Mouse (Mus musculus): ENCODE data around the gene Cbr2. TPM values are rescaled to one million over a fixed set of nuclear protein-coding genes. Genes with fewer than 3 reads are reported as not detected.

The Cbr2 gene
- polyA plus RNA-seq, 1 experiment from 2014 or later: 1.00 TPM

Other genes with a start within 250 kb of the Cbr2 start
- 137 and 152 TPM in 2 replicates for gene Mrpl12, start 247.5 kb downstream of the Cbr2 start, polyA plus RNA-seq (2014; fragmentation: Nextera tagmentation; extraction: Ambion mirVana)
- 30.0 and 38.7 TPM in 2 replicates for gene Slc25a10, start 240.3 kb downstream of the Cbr2 start, polyA plus RNA-seq (2014; fragmentation: Nextera tagmentation; extraction: Ambion mirVana)
- 0.11 TPM in 1 of 2 replicates, not detected in the other for gene Gcgr, start 201.4 kb downstream of the Cbr2 start, polyA plus RNA-seq (2014; fragmentation: Nextera tagmentation; extraction: Ambion mirVana)
- gene Mcrip1, start 182.4 kb downstream of the Cbr2 start, polyA plus RNA-seq (2014; fragmentation: Nextera tagmentation; extraction: Ambion mirVana): 232 and 237 TPM in 2 replicates
- not detected in 2 replicates for gene Ppp1r27, start 181.0 kb downstream of the Cbr2 start, polyA plus RNA-seq (2014; fragmentation: Nextera tagmentation; extraction: Ambion mirVana)
- gene P4hb, start 158.9 kb downstream of the Cbr2 start, polyA plus RNA-seq (2014; fragmentation: Nextera tagmentation; extraction: Ambion mirVana): 492 and 493 TPM in 2 replicates
- gene Arhgdia, start 150.5 kb downstream of the Cbr2 start, polyA plus RNA-seq (2014; fragmentation: Nextera tagmentation; extraction: Ambion mirVana): 521 and 583 TPM in 2 replicates
- 820 and 827 TPM in 2 replicates for gene Alyref, start 133.7 kb downstream of the Cbr2 start, polyA plus RNA-seq (2014; fragmentation: Nextera tagmentation; extraction: Ambion mirVana)
- 178 and 204 TPM in 2 replicates for gene Anapc11, start 133.7 kb downstream of the Cbr2 start, polyA plus RNA-seq (2014; fragmentation: Nextera tagmentation; extraction: Ambion mirVana)
- 0.38 TPM in 1 of 2 replicates, not detected in the other for gene Npb, start 123.6 kb downstream of the Cbr2 start, polyA plus RNA-seq (2014; fragmentation: Nextera tagmentation; extraction: Ambion mirVana)
- gene Pcyt2, start 114.2 kb downstream of the Cbr2 start, polyA plus RNA-seq (2014; fragmentation: Nextera tagmentation; extraction: Ambion mirVana): 89.4 and 101 TPM in 2 replicates
- 29.5 and 33.2 TPM in 2 replicates for gene Sirt7, start 106.9 kb downstream of the Cbr2 start, polyA plus RNA-seq (2014; fragmentation: Nextera tagmentation; extraction: Ambion mirVana)
- 18.0 and 19.7 TPM in 2 replicates for gene Mafg, start 98.5 kb downstream of the Cbr2 start, polyA plus RNA-seq (2014; fragmentation: Nextera tagmentation; extraction: Ambion mirVana)
- 32.4 and 32.8 TPM in 2 replicates for gene Pycr1, start 88.3 kb downstream of the Cbr2 start, polyA plus RNA-seq (2014; fragmentation: Nextera tagmentation; extraction: Ambion mirVana)
- gene Myadml2, start 84.0 kb downstream of the Cbr2 start, polyA plus RNA-seq (2014; fragmentation: Nextera tagmentation; extraction: Ambion mirVana): 0.36 and 0.57 TPM in 2 replicates
- gene Notum, start 70.9 kb downstream of the Cbr2 start, polyA plus RNA-seq (2014; fragmentation: Nextera tagmentation; extraction: Ambion mirVana): 0.90 and 1.4 TPM in 2 replicates
- 101 and 113 TPM in 2 replicates for gene Aspscr1, start 59.1 kb downstream of the Cbr2 start, polyA plus RNA-seq (2014; fragmentation: Nextera tagmentation; extraction: Ambion mirVana)
- 119 and 131 TPM in 2 replicates for gene Cenpx, start 18.4 kb downstream of the Cbr2 start, polyA plus RNA-seq (2014; fragmentation: Nextera tagmentation; extraction: Ambion mirVana)
- 30.9 TPM in 2 replicates for gene Lrrc45, start 18.2 kb downstream of the Cbr2 start, polyA plus RNA-seq (2014; fragmentation: Nextera tagmentation; extraction: Ambion mirVana)
- gene Rac3, start 10.6 kb downstream of the Cbr2 start, polyA plus RNA-seq (2014; fragmentation: Nextera tagmentation; extraction: Ambion mirVana): 9.9 and 12.3 TPM in 2 replicates
- gene Dcxr, start 4.8 kb downstream of the Cbr2 start, polyA plus RNA-seq (2014; fragmentation: Nextera tagmentation; extraction: Ambion mirVana): 10.6 and 12.4 TPM in 2 replicates
- 8.2 and 9.1 TPM in 2 replicates for gene Hmga1b, start 30.7 kb upstream of the Cbr2 start, polyA plus RNA-seq (2014; fragmentation: Nextera tagmentation; extraction: Ambion mirVana)
- gene Rfng, start 52.1 kb upstream of the Cbr2 start, polyA plus RNA-seq (2014; fragmentation: Nextera tagmentation; extraction: Ambion mirVana): 28.2 and 30.6 TPM in 2 replicates
- gene Gps1, start 52.2 kb upstream of the Cbr2 start, polyA plus RNA-seq (2014; fragmentation: Nextera tagmentation; extraction: Ambion mirVana): 254 and 269 TPM in 2 replicates
- 73.6 and 76.9 TPM in 2 replicates for gene Dus1l, start 64.3 kb upstream of the Cbr2 start, polyA plus RNA-seq (2014; fragmentation: Nextera tagmentation; extraction: Ambion mirVana)
- gene Fasn, start 92.4 kb upstream of the Cbr2 start, polyA plus RNA-seq (2014; fragmentation: Nextera tagmentation; extraction: Ambion mirVana): 80.8 and 94.6 TPM in 2 replicates
- gene Ccdc57, start 200.8 kb upstream of the Cbr2 start, polyA plus RNA-seq (2014; fragmentation: Nextera tagmentation; extraction: Ambion mirVana): 4.3 and 4.5 TPM in 2 replicates
- 24.1 and 30.4 TPM in 2 replicates for gene Slc16a3, start 216.4 kb upstream of the Cbr2 start, polyA plus RNA-seq (2014; fragmentation: Nextera tagmentation; extraction: Ambion mirVana)

Measured in midbrain, embryonic 11.5 days (tissue).